Mouse (Mus musculus): ENCODE measurements around the gene Efcab2.

The Efcab2 gene

DNA sequence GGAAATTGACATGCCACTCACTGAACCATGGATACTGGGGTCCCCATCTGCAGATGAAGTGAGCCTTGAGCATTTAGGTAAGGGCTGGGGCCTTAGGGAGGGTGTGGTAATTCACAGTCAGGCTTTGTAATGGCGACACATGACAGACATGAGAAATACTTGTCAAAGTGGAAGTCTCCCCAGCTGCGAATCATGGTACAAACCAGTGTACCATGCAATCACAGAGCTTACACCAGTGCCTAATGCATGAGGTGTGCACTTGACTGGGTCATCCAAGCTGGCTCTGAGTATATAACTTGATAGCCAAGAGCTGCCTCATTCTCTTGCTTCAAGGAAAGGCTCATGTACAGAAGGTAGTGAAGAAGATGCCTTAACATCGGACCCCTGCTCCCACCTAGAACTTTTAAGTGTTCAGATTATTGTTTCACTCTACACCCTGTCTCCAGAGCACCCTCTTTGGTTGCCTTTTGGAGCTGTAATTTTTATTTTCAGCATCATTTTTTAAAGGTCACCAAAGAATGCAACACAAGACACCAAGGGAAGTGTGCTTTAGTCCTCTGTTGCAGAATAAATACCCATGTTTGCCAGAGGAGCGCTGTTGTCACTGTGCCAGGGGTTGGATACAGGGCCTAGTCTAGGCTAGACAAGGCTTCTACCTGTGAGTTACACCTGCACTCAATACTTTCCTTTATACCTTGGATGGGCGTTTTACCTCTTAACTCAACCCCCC is 79.4 kb downstream of the Efcab2 start:
- DNase-seq (ENCODE audit: low spot score): no peak

DNA sequence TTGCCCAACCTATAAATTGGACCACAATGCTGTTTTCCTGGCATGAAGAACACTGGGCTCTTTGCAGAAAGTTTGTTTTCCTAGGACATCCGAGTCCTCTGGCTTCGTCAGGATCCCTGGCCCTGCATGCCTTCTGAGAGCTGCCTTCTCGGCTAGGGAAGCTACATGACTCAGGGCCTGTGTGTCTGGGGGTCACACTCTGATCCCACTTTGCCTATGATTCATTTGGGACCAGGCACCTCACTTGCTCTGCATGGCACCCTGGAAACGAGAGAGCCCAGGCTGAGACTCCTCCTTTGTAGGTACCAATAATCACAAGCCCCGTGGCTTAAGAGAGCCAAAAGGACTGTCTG is 80.0 kb downstream of the Efcab2 start:
- DNase-seq (ENCODE audit: low spot score): no peak

DNA sequence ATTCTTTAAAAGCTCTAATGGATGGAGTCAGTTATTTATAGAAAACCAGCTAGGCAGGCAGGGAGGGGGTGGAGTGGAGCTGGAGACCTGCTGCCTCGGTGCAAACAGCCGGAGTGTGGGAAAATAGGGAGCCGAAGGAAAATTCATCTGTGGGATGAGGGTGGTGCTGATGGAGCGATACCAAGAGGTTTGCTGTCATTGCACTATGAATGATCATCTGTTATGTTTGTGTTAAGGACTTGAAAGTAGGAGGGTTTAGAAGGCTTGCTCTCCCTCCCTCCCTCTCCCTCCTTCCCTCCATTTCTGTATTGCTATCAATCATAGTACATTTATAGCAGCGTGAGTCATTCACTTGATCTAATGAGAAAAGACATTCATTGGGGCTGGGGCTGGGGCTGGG is 80.9 kb downstream of the Efcab2 start:
- no peak for DNase-seq (ENCODE audit: low spot score)

DNA sequence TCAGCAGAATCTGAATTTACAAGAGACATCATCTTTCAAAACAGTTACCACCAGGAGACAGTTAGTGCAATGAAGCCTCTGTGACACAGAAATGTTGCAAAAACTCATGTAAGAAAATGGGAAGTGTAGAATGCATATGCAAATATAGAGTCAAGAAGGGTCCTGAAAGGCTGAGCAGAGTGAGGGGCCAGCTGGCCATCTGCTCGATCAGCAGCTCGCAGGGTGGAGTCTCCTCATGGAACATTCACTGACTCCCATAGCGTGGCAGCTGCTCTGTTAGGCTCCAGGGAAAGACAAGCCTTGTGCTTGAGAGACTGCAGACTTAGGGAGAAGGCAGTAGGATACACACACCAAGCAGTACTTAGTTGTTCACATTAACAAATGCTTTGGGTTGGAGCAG is 83.2 kb downstream of the Efcab2 start:
- no peak for DNase-seq (ENCODE audit: low spot score)

DNA sequence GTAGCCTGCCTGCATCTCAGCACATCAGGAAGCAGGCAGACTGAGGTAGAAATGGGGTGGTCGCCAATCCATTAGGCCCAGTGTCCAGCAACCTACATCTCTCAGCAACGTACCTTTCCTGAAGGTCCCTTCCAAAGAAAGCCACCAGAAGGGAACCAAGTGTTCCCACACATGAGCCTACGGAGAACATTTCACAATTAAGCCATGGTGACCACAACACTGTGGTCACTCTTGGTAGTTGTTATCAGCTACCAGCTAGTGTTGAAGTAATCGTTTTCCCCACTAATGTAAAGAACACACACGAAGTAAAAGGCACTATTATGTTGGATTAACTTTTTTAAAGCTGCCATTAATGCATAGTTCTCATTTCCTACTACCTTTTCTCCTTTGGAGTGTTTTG is 85.8 kb downstream of the Efcab2 start:
- DNase-seq (ENCODE audit: low spot score): no peak

DNA sequence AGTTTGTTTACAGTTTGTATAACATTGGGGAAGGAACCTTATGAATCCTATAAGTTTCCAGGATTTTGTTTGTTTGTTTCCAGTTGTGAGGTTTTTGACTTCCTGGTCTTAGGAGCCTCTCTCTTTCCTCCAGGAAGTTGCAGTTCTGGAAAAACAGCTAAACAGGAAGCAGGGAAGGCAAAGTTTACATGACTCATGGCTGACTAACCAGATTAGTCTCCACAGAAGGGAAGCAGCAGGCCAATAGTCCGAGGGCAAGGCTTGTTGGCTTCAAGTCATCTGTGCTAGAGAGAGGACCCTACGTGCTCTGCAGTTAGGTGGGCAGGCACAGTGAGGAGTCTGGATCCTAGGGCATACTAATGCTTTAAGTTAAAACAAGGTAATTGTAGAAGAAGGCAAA is 86.6 kb downstream of the Efcab2 start:
- DNase-seq (ENCODE audit: low spot score): peak; percentile 18

DNA sequence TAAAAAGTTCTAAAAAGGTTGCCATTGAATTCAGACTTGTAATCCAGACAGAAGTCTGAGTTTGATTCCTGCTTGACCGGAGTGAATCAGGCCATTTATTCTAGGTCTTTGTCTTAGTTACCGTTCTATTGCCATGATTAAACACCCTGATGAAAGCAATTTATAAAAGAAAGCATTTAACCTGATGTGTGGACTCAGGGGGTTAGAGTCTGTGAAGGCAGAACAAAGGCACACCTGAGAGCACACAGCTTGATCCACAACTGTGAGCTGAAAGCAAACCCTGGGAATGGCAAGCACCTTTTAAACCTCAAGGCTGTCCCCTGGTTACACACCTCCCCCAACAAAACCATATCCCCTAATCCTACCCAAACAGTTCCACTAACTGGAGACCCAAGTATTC is 90.3 kb downstream of the Efcab2 start:
- no peak for DNase-seq (ENCODE audit: low spot score)

DNA sequence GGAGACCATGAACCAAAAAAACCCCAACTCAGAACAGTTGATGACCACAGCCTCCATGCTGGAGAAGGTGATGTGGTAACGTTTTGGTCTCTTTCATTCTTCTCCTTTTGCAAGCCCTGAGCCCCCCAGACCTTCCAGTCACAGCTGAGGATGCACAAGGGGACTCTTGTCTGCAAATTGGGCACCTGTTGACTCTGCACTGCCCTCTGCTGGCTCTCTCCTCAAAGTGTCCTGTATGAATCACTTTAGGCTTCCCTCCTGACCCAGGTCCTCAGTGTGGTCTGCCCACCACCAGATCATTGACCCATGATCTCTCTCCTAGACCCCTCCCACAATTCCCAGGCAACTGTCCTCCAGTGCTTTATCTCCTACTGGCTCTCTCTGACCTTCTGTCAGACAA is 91.0 kb downstream of the Efcab2 start:
- no peak for DNase-seq (ENCODE audit: low spot score)

DNA sequence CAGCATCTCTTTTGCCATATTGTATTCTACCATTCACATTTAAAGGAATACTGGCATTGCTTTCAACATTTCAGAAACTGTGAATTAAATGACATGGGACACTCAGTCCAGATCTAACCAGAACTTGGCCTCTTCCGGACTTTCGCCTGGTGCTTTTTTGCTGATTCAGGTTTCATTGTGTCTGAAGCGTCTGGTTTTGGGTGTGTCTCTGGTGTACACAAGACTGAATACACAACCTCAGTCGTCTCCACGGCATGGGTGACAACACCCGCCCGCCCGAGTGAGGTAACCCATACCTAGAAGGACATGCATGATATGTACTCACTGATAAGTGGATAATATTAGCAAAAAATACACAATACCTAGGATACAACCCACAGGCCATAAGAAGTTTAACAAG is 101.1 kb downstream of the Efcab2 start:
- DNase-seq (ENCODE audit: low spot score): no peak

DNA sequence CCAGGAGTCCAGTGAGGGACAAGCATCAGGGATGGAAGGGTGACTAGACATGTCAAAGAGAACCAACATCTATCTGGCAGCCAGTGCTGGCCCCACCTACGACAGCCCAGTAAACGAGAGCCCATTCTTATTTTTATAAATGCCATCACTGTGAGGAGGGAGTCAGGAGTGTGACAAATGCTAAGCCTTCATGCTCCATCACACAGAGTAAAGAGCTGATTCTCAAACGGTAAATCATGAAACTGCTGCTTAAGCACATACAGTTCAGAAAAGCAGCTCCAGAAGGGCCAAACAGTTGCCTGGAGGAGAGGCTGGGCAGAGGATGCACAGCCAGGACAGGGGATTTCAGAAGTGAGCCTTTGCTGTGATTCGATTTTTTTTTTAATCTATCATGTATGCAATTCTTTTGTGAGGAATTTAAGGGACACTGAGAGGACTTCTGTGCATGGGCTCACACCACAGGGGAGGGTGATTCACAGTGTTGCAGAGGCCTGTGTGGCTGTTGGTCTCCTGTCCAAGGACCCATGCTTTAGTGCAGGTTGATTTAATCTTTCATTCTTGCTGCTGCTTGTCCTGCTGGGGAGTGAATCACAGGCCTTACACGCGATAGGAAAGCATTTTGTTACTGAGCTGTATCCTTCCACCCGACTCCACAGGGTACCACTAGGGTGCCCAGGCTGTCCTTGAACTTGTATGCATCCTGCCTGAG is 106.6 kb downstream of the Efcab2 start:
- no peak for DNase-seq (ENCODE audit: low spot score)

DNA sequence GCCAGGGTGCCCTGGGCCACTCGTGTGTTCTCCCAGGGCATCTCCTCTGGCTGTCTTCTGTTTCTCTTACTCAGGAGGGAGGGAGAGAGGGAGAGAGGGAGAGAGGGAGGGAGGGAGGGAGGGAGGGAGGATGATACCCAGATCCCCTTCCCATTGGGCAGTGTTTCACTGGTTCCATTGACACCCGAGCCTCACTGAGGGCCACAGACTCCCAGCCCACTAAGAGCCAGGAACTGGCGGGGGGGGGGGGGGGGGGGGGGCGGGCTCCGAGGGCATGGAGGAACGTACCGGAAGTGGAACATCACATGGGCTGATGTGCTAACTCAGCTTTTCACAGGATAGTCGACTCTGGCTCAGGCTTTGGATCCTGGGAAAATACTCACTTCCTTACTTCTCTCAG is 108.1 kb downstream of the Efcab2 start:
- no peak for DNase-seq (ENCODE audit: low spot score)

DNA sequence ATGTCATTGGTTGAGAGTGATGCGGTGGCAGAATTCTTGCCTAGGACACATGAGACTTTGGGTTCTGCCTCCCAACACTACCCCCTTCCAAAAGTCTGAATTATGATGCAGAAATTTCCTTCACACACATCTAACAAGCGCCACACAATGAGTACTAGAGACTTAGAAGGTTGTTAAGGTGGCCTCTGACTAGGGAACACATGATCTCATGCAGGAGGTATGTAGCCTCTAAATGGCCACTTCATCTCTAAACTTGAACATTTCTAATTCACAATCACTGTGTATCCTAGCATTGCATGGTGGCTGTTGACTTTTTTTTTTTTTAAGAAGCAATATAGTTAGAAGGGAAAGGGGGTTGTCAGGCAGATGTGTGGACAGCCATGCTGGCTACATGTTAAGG is 110.0 kb downstream of the Efcab2 start:
- DNase-seq (ENCODE audit: low spot score): no peak

DNA sequence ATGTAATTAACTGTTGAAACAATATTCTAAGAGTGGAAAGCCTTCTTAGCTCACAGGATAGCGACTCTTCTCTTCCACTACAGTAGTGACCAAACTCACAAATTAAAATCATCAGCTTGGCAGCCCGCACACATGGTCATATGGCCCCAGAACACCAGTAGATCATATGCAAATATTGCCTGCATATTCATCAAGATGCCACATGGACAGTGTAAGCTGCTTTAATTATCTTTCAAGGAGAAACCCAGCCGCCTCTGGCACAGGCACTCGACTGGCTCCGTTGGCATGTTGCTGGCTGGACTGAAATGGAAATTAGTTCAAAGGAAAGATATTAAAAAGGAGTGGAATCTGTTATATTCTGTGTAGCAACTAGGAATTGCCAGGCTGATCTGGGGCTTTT is 116.5 kb downstream of the Efcab2 start:
- no peak for DNase-seq (ENCODE audit: low spot score)

DNA sequence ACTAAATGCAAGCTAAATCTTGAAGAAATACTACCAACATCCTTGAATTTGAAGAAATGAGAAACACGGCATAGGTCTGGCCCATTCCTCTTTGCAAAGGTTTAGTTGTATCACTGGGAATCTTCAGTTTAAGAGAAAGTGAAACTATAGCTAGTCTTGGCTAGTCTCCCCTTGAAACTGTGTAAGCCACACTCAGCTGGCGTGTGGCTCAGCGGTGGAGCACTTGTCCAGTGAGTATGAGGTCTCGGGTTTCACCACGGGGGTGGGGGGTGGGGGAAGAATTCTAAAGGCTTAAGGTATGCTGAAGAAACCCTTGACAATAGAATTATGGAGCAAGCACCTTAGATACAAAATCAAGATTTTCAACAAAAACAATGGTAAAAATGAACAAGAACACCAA is 117.3 kb downstream of the Efcab2 start:
- no peak for DNase-seq (ENCODE audit: low spot score)

DNA sequence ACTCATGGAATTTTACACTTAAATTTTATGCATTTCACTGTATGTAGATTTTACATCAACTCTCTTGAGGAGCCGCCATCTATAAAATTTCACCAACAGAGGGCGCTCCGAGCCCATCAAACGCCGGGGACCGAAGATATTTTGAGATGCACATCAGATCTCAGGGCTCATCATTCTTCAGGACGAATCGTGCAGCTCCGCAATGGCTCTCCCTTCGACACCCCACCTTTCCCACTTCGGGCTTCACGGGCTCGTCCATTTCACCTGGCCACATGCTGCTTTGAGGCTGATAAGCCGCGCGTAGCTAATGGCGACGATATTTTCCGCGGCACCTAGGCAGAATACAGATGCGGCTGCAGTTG is 121.3 kb downstream of the Efcab2 start:
- peak; percentile 31 for DNase-seq (ENCODE audit: low spot score)

DNA sequence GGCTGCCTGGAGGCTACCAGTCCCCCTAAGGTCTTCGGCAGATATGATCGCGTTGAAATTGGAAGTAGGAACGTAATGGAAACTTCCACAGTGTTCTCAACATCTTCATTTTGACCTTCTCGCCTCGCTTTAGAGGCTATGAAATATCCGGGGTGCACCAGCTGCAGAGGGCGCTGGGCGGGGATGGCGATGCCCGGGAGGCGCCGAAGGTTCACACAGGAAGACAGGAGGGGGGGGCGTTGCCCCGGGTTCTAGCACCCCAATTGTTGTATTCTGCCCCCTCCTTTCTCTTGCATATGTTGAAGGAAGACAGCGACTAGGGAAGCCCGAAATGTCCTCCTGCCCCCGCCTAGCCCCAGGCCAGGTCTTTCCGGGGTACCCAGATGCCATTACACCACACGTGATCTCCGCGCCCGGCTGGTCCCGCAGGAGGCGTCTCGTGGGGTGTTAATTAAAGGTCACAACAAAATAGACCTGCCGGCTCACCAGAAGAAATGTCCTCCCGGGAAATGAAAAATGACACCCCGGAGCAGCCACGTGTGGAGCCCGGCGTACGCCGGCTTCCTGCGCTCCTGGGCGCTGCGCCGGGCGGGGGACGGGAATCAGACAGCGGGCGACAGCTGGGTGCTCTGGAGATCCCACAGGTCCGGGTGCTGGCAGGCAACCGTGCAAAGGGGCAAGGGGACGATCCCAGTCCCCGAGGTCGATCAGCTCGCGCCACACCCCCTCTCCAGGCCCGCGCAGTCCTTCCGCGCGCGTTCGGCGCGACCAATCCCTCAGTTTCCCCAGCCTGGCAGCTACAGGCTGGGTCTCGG is 121.9 kb downstream of the Efcab2 start:
- DNase-seq (ENCODE audit: low spot score): no peak

DNA sequence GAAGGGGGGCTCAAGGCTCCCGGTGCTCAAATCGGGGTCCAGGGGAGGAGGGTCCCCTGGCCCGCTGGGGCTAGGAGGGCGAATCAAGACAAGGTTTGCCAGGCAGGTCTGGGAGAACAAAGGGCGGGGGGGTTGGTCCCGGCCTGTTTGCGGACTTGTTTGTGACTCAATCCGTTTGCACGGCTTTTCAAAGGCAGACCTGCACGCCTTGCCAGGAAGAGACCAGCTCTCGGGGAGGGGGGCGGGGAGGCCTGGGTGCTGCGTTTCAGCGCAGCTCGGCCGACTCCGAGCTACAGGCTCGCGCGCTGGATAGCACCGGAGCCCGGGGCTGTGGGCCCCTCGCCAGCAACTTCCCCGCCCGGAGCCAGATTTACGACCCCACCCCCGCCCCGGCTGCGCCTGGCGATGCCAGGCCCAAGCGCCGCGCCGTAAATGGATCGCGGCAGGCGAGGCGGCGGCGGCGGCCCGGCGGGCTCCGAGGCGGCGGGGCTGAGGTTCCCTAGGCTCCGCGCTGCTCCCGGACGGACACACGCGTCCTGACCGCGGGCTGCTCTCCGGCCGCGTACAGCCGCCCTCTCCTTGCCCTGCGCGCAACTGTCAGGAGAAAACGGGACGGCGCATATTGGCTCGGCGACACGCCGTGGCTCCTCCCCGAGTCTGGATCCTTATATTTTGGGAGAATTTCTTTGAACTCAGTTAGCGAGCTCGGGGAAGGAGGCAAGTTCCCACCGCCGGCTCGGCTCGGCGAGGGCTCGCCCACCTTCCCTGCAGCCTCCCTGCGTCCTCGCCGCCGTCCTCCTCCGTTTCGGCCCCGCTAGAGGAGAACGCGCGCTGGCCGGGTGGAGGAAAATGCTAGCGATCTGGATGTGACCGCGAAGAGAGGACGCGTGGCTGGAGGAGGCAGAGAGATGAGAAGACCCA is 122.8 kb downstream of the Efcab2 start, which contains the start of gene Kif26b:
Gene Kif26b, plus strand, starts transcription at position 695 of the 921 bp plus-strand sequence.
- no peak for DNase-seq (ENCODE audit: low spot score)

DNA sequence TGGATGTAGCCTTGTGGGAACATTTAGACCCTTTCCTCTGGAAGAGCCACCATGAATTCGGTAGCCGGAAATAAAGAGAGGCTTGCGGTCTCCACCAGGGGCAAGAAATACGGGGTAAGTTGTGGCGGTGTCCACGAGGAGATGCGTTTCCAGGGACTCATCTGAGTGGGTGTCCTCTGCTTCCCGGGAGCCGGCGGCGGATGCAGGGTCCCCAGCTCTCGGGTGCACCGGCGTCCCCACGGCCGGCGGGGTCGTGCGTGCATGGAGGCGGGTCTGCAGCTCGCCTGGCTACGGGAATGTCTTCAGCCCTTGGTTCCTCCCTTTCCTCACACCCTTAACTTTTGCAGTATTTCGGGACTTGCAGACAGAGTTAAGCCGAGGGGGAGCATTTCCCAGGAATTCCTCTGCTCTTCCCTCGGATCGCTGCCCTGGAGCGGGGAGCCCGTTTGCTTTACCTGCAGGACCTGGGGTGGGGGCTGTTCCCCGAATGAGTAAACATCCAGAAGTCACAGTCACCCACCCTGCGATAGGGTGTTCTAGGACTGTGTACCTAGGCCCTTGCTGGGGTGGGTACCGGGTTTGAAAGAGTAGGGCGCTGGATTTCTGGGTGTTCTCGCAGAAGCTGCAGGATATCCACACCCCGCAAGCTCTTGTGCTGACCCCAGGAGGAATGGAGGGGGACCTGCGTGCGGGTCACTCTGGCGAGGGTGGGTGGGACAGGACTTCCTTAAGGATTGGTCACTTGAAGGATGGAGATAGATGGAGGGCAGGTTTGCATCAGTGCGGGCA is 123.8 kb downstream of the Efcab2 start:
- DNase-seq (ENCODE audit: low spot score): no peak

DNA sequence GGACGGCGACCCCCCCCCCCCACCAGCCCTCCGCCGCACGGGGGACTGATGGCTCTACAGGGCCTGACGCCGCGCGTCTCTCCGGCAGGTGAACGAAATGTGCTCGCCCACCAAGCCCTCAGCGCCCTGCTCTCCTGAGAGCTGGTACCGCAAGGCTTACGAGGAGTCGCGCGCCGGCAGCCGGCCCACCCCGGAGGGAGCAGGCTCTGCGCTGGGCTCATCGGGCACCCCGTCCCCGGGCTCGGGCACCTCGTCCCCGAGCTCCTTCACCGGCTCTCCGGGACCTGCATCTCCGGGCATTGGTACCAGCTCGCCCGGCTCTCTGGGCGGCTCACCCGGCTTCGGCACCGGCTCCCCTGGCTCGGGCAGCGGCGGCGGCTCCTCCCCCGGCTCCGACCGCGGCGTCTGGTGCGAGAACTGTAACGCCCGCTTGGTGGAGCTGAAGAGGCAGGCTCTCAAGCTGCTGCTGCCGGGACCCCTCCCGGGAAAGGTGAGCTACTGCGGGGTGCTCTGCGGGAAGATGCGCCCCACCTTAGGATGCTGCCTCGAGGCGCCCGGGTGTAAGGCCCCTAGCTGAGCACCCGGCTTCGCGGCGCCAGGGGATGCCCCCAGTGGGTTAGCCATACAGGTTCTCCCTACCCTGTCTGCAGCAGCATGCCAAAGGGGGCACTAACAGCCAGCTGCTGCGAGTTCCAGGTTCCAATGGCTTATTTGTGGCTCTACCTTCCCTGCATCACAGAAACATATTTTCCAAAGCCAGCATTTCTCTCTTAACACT is 124.6 kb downstream of the Efcab2 start:
- DNase-seq (ENCODE audit: low spot score): no peak

Measured in MN1 (cell line).